Mouse (Mus musculus) T-helper 1 cell (primary cell): ENCODE measurements around the gene Actg1.
"Not testable (repeated sequence)": the region's sequence is repeated elsewhere in the genome, so short reads cannot be mapped to it uniquely, and the experiment has no call there.

Experiments
- in situ Hi-C: fragments of 300-600 bp; cut with MboI, MseI; formaldehyde crosslinking; loops from one replicate; pipeline ENCODE4 v1.15.1; 2025; ENCODE audit warnings: high pct_unique_total_duplicates

The Actg1 gene

DNA sequence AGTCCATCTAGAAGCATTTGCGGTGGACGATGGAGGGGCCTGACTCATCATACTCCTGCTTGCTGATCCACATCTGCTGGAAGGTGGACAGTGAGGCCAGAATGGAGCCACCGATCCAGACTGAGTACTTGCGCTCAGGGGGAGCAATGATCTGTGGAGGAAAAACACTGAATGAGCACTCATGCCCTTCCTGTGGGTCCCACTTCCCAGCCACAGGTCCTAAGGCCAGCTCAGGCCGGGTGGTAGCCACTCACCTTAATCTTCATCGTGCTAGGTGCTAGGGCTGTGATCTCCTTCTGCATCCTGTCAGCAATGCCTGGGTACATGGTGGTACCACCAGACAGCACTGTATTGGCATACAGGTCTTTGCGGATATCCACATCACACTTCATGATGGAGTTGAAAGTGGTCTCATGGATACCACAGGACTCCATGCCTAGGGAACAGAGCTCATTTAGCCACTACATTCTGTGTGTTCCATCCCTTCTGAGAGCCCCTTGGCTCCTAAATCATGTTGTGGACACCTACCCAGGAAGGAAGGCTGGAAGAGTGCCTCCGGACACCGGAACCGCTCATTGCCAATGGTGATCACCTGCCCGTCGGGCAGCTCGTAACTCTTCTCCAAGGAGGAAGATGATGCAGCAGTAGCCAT is 1.8 kb downstream of the Actg1 start:
- in situ Hi-C loops: not testable (repeated sequence)

DNA sequence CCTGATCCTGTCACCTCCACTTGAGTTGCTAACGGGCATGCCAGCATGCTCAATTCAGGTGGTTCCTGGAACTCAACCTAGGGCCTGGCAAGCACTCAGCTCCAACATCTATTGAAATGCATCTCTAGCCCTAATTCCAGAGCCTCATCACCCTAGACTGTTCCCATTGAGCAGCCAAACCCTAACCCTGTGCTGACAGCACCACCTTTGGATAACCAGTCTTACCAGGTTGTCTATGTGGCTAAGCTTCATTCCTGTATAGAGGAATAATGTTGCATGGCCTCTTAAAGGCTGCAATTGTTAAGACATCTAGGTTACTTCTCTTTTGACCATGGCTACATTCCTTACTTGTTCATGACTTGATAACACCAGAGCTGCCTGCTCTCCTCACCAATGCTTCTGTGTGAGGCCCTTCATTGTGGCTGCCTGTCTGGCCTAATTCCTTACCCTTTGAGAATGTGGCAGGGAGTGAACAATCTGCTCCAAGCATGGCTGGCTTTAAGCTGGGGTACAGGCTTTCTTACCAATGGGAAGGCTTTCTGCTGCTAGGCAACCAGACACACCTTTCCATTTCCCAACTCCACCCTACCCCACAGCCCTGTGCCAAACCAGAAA is 3.2 kb downstream of the Actg1 start:
- in situ Hi-C loops: no loop called here

- in situ Hi-C loops: no loop called here
These were observed 3.9 kb downstream of the Actg1 start for GRCm38 (mm10) chr11:120344310-120344920.

DNA sequence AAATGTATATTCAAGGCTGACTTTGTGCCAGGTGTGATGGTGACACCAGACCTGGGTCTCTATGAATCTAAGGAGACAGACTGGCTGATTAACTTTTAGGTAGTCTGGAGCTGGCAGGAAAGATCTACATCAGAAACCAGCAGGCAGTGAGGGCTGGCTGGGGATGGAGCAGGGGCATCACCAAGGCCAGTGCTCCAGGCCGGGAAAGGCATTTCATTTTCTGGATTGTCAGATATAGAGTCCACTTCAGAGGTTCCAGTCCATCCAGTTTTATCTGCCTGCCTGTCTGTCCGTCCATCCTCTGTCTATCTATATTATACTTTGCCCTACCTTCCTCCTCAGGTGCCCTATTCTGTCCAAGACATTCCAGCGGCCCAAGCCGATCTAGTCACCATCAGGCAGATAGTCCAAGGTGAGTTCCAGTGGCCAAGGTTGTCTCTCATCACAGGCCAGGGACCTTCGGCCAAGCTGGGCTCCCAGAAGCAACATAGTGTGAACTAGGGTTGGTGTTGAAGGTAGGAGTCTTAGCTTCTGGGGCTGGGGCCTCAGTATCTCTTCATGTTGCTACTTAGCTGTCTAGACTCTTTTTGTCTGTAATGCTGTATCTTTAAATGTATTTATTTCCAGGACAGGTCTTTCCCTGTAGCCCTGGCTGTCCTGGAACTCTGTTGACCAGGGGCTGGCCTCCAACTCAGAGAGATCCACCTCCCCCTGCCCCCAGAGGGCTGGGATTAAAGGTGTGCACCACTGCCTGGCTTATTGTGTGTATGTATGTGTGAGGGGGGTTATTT is 4.6 kb downstream of the Actg1 start:
- in situ Hi-C loops: no loop called here

GRCm38 (mm10) chr11:120342656-120343160 is 5.6 kb downstream of the Actg1 start:
- in situ Hi-C loops: no loop called here

GRCm38 (mm10) chr11:120341661-120342060 is 6.7 kb downstream of the Actg1 start:
- in situ Hi-C loops: no loop called here

DNA sequence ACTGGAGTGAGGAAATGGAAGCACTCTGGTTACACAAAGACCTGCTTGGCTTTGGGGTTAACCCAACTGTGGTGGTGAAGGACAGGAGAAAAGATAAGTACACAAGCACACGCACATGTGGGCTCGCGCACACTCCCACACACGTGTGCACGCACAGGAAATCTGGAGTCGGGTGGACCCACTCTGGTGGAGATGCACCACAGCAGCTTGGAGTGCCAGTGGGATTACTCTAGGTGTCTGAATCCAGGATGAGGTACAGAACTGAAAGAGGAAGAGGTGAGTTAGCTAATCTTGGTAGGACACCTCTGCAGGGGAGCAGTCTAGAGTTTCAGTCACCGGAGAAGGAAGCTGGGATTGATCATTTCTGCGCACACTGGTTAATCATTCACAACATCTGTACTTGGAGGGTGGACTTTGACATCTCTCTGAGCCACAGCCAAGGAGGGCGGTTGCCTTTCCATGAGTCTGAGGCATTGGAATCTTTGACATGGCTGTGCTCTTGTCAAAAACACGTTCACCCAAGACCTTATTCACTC is 8.3 kb downstream of the Actg1 start:
- in situ Hi-C loops: no loop called here

DNA sequence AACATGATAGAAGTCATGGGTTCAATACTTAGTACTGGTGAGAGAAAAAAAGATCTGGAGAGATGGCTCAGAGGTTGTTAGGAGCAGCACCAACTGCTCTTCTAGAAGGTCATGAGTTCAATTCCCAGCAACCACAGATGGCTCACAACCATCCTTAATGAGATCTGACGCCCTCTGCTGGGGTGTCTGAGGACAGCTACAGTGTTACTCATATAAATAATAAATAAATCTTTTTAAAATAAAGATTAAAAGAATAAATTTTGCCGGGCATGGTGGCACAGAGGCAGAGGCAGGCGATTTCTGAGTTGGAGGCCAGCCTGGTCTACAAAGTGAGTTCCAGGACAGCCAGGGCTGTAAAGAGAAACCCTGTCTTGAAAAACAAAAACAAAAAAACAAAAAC is 9.6 kb downstream of the Actg1 start:
- in situ Hi-C loops: no loop called here

- in situ Hi-C loops: no loop called here
These were observed 10.9 kb downstream of the Actg1 start for GRCm38 (mm10) chr11:120337447-120337846.

DNA sequence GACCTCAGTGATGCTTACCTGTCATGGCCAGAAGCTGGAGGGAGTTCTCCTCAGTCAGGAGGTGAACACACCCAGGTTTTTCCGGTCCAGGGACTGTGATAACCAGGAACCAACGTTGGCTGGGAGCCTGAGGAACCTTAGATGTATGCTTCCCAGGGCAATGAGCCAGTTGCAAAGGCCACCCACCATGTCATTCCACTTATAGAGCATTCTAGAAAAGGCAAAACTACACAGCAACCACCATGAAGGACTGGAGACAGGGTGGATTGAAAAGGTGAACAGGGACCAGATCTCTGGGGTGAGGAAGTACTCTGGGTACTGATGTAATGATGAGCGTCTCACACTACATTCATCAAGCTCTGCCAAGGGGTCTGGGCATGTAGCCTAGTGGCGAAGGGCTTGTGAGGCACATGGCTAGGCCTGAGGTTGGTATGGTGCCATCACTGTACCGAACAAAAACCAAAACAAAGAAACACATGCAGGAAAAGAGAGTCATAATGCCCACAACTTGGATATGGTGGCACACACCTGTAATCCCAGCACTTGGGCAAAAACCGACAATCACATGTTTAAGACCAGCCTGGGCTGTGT is 12.8 kb downstream of the Actg1 start:
- in situ Hi-C loops: no loop called here

- in situ Hi-C loops: no loop called here
These were observed 28.2 kb downstream of the Actg1 start for GRCm38 (mm10) chr11:120320156-120320555.

- in situ Hi-C loops: no loop called here
These were observed 29.0 kb downstream of the Actg1 start for GRCm38 (mm10) chr11:120319310-120319709.

DNA sequence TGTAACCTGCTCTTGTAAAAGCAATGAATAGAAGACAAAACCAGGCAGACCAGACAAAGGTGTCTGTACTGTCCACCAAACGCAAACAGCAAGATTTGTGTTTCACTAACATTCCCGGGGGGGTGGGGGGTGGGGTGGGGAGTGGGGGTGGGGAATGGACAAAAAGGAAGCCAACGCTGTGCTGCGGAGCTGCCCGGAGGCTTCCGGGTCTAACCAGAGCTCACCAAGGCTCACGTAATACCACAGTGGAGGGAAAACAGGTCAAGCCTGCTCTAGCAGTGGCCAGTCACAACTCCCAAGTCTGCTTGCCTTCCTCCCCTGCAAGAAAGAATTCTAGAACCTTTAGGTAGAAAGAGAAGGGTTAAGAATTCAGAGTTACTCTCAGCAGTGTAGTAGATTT is 30.9 kb downstream of the Actg1 start:
- in situ Hi-C loops: no loop called here

DNA sequence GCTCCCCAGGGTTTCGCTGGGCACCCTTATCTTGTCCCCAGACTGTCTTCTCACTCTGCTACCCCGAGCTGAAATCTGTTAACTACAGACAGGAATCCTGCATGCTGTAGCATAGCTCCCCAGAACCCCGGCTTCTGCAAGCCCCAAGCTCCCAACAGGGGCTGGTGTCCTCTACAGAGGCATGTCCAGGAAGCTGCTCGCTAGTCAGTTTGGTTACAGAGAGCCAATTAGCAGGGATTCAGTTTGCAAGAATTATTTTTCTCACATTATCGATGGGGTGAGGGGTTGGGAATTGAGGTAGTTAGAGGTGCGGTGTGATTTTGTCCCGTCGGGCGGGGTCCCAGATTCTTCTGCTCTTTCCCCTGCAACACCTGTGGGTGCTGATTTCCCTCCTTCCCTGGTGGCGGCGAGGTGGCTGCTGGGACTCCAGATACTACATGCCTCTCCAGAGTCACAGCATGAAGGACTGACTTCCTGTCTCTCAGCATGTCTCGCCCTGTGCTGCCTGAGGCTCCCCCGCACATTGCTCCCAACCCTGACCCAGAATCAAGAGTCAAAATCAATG is 31.6 kb downstream of the Actg1 start:
- in situ Hi-C loops: no loop called here

DNA sequence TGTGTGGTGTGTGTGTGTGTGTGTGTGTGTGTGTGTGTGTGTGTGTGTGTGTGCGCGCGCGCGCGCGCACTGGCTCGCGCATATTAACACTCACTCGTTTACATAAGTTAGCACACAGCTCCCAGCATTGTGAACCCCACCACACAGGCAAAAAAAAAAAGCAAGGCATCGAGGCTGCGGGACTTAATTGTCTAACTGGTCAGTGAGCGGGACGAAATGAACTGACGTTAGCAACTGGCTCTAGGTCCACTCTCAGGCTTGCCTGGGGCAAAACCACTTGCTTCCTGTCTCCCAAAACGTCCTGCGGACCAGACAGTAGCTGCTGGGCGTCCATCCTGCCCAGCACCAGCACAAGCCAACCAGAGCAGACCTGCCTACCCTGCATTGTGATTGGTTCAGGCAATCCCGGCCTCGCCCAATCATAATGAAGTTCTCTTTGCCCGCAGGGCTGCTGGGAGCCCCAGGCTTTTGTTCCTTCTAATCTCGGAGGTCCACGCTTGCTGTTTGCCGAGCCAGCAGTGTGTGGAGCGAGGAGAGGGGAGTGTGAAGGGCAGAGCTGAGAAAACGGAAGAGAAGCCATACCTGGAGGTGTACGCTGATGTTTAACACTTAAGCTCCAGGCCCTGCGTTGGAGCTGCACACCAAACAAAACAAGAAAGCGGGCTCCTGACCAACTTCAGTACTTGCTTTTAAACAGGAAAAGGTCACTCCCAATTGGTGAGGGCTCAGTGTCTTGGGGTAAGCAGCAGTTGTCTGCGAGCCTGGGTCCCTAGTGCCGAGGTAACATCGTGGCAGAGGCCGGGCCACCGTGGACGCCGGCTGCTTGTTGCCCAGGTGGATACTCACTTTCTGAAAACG is 32.3 kb downstream of the Actg1 start:
- in situ Hi-C loops: no loop called here

DNA sequence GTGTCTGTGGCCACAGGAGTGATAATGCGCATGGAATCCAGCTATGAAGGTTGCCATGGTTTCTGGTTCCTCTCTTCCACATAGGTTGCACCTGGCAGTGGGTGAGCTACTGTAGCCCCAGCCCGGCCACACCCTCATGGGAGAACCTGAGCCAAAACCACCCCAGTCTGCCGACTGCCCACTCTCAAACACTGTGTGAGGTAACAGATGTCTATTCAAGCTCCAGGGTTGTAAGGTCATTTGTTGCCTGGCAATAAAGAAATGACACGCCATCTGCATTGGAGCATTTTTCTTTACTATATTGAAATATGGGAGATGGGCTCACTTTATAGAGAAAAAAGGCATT is 33.0 kb downstream of the Actg1 start:
- in situ Hi-C loops: no loop called here

DNA sequence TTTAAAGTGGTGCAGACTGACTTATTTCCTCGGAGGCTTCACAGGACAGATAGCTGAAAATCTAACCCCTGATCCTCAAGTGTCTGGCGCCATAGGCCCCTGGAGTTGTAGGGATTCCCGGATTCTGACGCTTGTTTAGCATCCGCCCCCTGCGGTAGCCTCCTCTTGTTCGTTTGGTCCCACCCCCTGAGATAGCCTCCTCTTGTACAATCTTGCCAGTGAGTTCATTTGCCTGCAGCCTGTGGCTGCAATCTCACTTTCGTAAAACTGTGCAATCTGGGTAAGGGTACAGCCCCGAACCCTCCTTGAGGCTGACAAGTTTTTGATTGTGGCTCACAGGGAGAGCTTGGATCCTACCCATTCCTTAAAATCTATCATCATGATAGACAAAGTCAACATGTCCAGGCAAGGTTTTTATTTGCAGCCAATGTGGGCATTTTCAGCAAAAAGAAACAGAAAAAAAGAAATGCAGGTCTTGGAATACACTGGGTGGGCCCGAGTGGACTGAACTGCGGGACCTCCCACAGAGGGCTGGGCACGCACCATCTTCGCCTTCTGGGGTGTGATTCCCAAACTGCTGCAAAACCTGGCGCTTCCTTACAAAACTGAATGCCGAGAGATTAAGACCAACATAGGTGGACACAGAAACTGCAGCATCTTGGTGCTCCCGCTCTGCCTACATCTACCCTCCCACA is 33.5 kb downstream of the Actg1 start:
- in situ Hi-C loops: loop anchor here (5.0 kb wide), 1 partner anchor 37 kb away; no protein-coding TSS in a partner anchor

DNA sequence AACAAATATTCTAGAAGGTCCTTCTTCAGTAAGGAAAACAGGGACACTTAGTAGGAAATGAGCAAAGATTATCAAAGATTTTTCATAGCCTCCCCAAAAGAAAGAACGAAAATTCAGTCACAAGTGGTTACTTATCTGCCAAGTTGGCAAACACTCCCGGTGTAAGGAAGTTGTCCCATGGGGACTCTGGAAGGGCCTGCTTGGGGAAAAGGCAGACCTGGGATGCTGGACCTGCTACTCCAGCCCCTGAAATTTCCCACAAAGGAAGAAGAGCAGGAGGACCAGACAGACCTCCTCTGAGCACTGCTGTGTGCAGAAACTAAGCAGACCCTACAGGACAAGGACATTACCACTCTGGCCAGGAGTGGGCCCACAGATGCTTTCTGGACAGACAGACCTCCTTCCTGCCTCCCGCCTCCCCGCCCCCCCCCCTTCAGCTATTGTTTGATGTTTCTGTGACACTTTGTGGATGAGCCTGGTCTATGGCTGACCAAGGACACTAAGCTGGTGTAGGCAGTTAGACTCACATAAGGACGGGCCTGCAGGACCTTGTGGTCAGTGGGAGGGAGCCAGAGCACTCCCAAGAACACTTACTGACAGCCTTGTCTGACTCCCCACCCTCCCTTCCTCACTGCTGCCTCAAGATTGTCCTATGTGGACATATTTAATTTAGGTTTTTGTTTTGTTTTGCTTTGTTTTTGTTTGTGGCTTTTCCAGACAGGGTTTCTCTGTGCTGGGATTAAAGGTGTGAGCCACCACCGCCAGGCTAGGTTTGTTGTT is 34.2 kb downstream of the Actg1 start:
- in situ Hi-C loops: loop anchor here (5.0 kb wide), 1 partner anchor 38 kb away; no protein-coding TSS in a partner anchor

DNA sequence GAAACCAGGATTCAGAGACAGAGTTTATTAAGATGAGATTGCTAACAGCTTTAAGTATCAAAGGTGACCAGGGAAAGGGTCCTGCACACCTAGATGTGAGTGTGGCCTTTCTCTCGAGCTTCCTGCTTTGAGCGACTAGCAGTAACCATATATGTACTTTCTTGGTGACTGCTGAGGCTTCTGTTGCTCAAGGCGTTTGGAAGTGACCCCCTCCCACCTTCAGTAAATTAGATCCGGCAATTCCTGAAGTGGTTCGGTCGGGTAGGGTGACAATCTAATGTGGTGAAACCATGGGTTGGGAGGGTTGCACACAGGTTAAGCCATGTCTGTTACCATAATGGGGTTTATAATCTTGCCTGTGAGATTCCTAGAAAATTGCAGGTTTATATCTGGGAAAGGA is 36.3 kb downstream of the Actg1 start:
- in situ Hi-C loops: loop anchor here (5.0 kb wide), 1 partner anchor 40 kb away; no protein-coding TSS in a partner anchor
